Mouse (Mus musculus): ENCODE measurements around the gene Rsrc2.
"Not testable (repeated sequence)": the region's sequence is repeated elsewhere in the genome, so short reads cannot be mapped to it uniquely, and the experiment has no call there.

The Rsrc2 gene

GRCm38 (mm10) chr5:123749065-123750064, at the start of gene Rsrc2, which contains the start of gene Kntc1:
Gene Rsrc2 (minus strand): TSS chr5:123749414.
Gene Kntc1 (plus strand): TSS chr5:123749716.
- DNase-seq: peak; percentile 99

DNA sequence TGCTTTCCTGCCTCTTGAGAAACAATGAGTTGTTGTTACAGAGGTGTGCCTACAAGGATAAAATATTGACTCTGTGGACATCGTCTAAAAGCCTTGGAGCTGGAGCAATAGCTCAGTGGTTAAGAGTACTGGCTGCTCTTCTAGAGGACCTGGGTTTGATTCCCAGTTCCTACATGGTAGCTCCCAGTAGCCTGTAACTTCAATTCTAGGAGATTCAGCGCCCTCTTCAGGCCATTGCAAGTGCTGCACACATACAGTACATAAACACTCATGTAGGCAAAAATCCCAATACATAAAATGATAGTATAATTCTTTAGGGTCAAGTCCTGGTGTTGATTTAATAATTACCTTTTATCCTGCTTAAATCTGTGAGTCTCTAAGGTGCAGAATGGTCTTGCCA, 43.9 kb upstream of the Rsrc2 start:
- no peak for DNase-seq

- no peak for DNase-seq
Observed at GRCm38 (mm10) chr5:123788976-123789375, 39.8 kb upstream of the Rsrc2 start.

DNA sequence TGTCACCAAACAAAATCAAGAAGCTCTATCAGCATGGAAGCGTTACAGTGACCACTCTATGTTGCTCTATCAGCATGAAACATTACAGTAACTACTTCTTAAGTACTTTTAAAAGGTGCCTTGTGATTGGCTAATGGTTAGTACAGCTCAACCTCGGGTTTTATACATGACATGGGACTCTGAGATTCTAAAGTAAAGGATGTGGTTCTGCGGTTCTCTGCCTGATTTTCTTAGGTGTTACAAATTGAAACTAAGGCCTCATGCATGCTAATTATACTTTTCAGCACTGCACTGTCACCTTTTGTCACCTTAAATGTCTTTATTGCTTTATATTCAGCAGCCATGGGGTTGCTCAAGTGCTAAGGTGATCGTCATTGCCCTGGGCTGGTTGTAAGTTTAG, 32.6 kb upstream of the Rsrc2 start:
- no peak for DNase-seq

DNA sequence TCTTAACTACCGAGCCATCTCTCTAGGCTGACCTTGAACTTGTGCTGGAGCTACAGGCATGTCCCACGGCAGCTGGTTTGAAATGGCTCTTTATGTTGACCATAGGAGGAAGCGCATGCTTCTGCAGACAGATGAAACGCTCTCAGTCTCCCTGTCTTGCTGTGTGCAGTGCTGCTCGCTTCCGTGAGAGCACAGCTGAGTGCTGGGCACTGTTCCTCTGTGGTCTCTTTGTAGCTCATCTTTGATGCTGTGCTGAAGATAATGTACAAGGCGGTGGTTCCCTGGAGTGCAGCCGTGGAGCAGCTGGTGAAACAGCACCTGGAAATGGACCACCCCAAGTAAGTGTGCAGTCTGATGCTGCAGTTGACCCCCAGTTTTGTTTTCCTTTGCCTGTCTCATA, 31.5 kb upstream of the Rsrc2 start:
- DNase-seq: peak; percentile 52

DNA sequence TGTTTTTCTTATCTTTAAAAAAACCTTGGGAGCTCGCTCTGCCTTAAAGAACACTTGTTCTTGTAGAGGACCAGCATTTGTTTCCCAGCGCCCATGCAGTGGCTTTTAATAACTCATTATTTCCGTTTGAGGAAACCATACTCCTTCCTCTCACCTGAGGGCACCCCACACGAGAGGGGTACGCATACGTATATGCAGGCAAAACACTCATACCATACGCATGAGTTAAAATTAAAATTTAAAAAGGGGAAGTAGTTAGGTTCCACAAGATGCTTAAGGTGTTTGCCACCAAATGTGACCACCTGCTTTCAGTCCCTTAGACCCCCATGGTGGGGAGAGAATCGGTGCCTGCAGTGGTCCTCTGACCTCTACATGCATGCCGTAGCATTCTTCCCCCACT, 24.2 kb upstream of the Rsrc2 start:
- DNase-seq: no peak

- DNase-seq: not testable (repeated sequence)
Observed at GRCm38 (mm10) chr5:123766455-123766854, 17.2 kb upstream of the Rsrc2 start.

GRCm38 (mm10) chr5:123765506-123765905, 16.3 kb upstream of the Rsrc2 start:
- no peak for DNase-seq

GRCm38 (mm10) chr5:123748339-123749064, 712 bp downstream of the Rsrc2 start:
- peak; percentile 9 for DNase-seq

DNA sequence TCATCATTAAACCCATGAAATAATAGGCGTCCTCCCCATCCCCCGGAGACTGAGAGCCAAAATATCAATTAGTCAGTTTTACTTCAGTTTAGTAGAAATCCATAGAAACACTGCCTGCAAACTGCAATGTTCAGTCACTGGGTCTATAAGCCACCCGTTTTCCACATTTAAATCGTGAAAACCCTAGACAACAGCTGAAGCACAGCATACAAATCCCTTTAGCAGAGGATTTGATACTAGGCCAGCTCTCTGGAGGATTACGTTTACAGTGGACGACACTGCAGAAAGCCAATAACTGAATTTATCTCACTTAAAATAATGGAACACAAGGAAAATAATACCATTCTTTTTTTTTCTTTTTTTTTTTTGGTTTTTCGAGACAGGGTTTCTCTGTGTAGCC, 1.6 kb downstream of the Rsrc2 start:
- no peak for DNase-seq

- DNase-seq: no peak
Observed at GRCm38 (mm10) chr5:123746253-123746652, 3.0 kb downstream of the Rsrc2 start.

DNA sequence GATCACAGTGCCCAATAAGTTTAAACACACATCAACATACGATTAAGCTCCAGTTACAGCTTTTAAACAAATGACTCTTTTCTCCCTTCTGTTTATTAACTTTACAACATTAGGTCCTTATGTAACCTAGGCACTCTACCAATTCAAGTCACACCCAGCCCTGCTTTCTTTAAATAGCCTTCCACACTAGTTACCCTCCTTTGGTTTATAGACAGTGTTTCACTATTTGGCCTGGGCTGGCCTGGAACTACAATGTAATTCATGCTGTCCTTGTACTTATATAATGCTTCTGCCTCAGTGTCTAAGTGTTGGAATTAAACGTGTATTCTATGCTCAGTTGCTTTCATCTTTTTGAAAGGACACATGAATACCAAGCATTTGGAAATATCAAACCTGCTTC, 4.9 kb downstream of the Rsrc2 start:
- no peak for DNase-seq

GRCm38 (mm10) chr5:123730981-123731380, 18.2 kb downstream of the Rsrc2 start:
- DNase-seq: no peak

DNA sequence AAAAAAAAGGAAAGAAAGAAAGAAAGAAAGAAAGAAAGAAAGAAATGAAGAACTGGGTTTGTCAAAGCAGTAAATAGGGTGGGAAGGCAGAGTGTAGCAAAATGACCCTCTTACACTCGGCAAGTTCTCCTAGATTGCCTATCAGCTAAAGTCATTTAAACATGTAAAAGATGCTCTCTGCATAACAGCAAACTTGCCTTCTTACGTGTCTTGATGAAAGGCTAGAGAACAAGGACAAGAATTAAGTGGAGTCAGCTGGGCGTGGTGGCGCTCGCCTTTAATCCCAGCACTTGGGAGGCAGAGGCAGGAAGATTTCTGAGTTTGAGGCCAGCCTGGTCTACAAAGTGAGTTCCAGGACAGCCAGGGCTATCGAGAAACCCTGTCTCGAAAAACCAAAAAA, 25.4 kb downstream of the Rsrc2 start:
- not testable (repeated sequence) for DNase-seq

GRCm38 (mm10) chr5:123720328-123721311, 28.6 kb downstream of the Rsrc2 start, which contains the start of gene Zcchc8:
Gene Zcchc8 (minus strand): TSS chr5:123721100.
- DNase-seq: peak; percentile 96

GRCm38 (mm10) chr5:123714622-123715021, 34.6 kb downstream of the Rsrc2 start:
- no peak for DNase-seq

DNA sequence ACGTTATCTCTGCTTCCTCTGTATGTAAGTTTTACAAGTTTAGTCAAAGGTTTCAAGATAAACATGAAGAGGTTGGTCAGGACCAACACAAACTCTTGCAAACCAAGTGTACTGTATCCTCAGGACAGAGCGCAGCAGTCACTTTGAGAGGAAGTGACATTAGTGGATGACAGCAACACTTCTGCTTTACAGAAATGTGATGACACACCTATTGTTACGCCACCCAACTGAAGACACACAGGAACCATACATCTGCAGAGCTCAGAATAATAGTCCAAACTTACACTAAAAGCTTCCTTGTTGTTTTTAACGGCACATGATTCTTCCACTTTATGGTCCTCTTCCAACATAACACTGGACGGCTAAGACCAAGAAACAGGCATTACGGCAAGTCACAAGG, 35.4 kb downstream of the Rsrc2 start:
- DNase-seq: no peak

DNA sequence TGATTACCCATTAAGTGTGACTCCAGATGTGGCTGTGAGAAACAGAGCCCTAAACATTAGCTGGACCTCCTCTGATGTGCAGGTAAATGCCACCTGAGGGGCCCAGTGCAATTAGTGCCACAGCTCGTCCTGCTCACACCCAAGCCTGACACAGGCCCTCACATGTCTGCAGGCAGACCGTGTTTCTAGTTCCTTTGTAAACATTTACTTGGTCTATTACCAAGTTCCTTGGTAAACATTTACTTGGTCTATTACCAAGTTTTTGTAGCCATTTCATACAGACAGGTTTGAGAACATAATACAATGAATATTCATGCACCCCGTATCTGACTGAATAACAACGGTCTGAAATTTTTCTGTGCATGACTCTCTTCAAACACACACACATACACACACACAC, 39.6 kb downstream of the Rsrc2 start:
- DNase-seq: no peak

DNA sequence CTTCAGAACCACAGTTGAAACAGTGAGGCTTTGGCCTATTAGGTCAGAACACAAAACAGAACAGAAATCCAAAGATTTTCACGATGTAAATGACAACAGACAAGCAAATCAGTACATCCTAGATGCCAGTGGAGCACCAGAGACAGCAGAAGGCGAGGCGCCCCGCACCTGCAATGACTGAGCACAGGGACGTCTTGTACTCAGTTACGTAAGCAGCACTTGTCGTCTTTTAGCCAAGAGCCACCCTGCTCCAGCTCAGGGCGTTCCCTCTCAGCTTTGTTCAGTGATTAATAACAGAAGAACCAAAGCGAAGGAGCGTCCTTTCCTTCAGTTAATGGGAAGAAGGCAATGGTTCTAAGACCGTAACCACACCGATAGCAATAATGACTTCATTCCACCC, 40.6 kb downstream of the Rsrc2 start:
- no peak for DNase-seq

- no peak for DNase-seq
Observed at GRCm38 (mm10) chr5:123700625-123701024, 48.6 kb downstream of the Rsrc2 start.

GRCm38 (mm10) chr5:123699198-123699597, 50.0 kb downstream of the Rsrc2 start:
- peak; percentile 70 for DNase-seq

DNA sequence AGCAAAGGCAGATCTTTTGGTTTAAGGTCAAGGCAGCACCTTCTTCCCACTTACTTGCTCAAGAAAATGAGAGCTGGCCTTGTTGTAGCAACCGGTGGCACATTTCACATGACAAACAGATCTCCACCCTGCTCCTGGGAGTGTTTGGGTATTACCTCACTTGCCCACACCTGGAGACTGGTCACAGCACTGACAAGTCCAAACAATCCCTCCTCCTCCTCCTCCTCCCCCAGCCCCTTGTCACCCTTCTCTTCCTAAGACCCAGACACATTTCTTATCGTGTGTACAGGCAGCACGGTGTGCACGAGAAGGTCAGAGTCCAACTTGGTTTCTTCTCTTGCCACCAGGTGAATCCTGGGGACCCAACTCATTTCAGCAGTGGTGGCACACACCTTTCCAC, 52.3 kb downstream of the Rsrc2 start:
- DNase-seq: no peak

GRCm38 (mm10) chr5:123696244-123696643, 53.0 kb downstream of the Rsrc2 start:
- no peak for DNase-seq
